Mouse (Mus musculus) layer of hippocampus, adult 9-10 months (tissue): ENCODE results near the gene Chsy1.

Experiments
- DNase-seq: peaks from one replicate; pipeline ENCODE4 v3.0.0; 2022; ENCODE audit warnings: low spot score

Gene Chsy1

DNA sequence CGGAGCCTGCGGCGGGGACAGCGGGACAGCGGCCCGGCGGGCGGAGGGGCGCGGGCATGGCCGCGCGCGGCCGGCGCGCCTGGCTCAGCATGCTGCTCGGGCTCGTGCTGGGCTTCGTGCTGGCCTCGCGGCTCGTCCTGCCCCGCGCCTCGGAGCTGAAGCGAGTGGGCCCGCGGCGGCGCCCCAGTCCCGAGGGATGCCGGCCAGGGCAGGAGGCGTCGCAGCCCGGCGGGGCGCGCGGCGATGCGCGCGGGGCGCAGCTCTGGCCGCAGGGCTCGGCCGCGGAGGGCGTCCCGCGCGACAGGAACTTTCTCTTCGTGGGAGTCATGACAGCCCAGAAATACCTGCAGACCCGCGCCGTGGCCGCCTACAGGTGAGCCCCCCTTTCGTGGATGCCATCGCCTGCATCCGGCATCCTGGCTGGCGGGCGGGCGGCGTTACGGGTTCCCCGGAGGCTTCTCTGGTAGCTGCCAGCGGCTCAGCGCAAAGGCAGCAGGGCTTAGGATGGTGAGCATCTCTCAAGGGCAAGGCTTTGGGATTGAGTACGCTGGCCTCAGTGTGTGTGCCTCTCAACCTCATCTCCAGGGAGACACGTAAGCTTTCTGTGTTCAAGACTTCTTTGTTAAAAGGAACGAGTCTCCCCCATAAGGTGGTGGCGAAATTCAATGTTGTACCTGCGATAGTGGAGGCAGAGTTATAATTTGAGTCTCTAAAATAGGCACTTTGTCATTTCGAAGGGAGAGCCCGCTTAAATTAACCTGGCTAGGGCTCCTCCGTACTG lies 730 bp downstream of the Chsy1 start:
- DNase-seq, result no peak

DNA sequence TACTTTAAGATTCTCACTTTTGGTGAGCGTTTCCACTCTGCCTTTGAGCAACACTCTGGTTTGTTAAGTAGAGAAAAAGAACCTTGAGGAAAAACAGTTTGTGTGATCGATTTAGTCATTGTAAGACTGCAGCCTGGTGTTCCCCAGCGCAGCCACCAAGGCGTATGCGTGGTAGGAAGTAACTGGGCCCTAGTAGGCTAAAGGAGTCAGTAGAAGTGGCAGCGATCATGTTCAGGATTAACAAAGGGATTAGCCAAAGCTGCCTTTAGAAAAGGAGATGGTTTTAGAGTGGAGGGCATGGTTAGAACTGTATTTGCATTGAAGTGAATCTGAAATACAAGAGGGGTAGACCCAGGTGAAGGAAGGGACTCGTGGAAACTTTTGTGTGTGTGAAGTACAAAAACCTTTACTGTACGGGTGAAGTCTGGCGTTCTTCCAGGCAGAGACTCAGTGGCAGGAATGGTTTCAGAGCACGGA lies 1.4 kb downstream of the Chsy1 start:
- DNase-seq, result no peak

DNA sequence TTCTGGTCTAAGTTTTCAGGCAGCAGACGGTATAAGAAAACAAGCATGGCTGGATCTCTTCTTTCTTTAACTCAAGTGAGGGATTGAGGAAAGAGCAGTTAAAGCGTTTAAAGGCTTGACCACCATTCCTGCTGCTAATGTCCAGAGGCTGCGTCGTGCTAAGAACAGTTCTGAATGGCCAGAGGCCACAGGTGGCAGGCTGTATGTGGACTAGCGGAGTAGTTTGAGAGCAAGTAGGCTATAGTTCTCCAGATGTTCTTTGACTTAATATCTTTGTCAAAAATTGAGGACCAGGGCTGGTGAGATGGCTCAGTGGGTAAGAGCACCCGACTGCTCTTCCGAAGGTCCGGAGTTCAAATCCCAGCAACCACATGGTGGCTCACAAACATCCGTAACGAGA lies 1.9 kb downstream of the Chsy1 start:
- DNase-seq, result no peak

GRCm38 (mm10) chr7:66113561-66113960 lies 4.2 kb downstream of the Chsy1 start:
- DNase-seq, result no peak

DNA sequence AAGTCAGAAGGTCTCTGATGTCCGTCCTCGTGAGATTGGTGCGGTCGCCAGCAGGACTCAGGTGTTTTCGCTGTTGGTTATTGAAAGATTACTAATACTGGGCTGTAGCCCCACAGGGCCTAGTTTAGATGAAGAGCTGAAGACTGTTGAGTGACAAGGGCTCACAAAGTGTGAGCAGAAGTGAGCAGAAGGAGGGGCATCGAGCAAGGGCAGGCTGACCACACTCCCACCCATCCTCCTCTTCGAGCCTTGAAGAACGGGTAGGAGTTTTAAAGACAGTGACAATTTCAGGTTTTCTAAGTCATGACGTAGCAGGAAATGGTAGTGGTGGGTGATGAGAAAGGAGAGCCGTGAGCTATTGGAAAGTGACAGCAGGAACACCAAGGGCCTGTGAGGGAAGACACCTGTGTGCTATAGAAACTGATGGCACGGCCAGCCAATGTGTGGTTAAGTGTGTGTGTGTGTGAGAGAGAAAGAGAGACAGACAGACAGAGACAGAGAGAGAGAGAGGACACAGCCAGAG lies 6.6 kb downstream of the Chsy1 start:
- DNase-seq, result no peak

DNA sequence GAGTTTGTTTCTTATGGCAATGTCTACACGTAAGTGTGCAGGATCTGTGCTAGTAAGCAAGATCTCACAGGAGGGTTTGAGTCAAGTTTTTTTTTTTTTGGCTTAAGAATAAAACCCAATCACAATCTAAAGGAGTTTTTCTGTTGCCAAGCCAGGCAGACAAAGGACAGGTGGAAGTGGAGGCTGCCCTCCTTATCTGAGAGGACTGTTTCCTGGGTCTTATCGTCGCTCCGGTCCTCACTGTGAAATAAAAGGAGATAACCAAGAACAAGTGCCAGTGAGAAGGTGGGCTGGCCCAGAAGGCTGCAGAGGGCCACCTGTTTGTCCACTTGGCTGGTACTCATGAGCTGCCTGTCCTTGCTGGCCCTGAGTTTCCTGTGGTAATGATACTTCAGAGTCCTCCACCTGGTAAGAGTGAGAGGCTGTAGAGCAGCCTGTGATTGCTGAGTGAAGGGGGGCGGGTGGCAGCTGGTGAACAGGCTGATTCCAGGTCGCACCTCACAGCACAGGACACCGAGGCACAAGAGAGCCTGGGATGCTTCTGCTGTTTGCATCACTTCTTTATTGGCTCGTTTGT lies 7.7 kb downstream of the Chsy1 start:
- DNase-seq, result no peak

DNA sequence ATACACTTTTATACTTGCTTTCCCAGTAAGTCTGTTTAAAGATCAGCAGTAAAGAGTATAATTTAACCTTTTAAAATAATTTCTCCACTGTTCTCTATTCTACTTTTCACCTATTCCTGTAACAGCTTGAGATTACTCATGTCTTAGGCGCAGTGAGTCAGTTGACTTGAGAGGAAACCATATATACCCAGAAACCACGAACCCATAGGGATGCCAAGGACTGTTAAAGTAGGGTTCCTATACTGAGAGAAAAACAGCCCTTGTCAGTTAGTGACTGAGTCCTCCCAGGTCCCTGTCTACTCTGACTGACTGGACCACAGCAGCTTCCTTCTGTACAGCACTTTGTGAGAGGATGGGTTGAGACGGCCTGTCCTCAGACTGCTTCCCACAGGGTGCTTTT lies 8.7 kb downstream of the Chsy1 start:
- no peak for DNase-seq

DNA sequence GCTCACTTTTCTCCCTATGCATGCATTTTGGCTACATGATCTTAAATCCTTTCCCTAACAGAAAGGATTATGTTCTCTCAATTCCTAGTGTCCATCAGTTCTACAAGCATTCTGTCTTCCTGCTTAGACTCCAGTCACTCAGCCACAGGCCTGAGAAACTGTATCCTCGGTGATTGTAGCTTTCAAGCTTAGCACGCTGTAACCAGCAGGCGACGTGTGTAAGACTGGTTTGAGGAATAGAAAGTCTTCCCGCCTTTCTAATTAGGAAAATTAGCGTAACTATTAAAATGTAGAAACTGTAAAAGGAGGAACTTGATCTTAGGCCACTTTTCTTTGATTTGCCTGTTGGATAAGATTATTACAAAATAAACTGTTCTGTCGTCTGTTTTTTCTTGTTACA lies 9.5 kb downstream of the Chsy1 start:
- DNase-seq, result no peak

GRCm38 (mm10) chr7:66120139-66120538 lies 10.8 kb downstream of the Chsy1 start:
- no peak for DNase-seq

GRCm38 (mm10) chr7:66120702-66121396 lies 11.5 kb downstream of the Chsy1 start:
- no peak for DNase-seq

GRCm38 (mm10) chr7:66124551-66124968 lies 15.2 kb downstream of the Chsy1 start:
- DNase-seq, result no peak

- DNase-seq, result no peak
Observed at GRCm38 (mm10) chr7:66125368-66125767, 16.1 kb downstream of the Chsy1 start.

DNA sequence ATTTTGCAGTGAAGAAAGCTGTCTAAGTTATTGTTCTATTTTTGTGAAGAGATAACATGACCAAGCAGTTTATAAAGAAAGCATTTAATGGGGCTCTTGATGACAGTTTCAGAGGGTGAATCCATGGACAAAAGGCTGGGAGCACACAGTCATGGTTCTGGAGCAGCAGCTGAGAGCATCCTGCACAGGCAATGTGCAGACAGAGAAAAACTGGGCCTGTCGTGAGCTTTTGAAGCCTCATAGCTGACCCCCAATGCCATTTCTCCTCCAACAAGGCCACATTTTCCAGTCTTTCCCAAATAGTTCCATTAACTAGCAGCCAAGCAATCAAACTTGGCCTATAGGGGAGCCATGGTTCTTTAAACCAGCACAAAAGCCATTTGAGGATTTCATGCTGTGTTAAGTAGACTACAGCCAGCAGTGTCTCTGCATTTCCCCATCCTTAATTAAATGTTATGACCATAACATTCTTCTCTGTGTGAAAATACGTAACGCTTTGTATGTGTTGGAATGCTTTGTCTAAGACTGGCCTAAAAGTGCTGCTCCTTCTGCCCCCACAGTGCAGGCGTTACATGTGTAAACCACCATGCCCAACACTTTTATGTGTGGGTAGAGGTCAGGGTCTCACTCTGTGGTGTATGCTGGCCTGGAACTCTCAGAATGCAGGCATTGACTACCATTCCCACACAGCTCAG lies 18.8 kb downstream of the Chsy1 start:
- no peak for DNase-seq

DNA sequence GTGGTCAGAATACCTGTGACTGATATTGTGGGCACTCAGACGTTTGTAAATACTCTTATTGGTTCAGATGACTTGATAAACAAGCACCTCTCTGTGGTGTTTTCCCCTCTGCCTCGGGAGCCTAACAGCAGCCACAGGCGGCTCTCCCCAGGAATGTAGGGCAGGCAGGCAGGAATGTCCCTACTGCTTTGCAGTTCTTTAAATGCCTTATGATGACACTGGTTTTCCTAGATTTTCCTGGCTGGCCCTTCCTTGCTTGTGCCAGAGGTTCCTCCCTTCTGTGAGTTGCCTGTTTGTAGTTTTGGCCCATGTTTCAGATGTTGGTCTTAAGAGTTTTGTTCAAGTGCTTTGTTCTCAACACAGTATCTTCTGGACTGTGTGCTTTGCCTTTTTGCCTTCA lies 19.5 kb downstream of the Chsy1 start:
- no peak for DNase-seq

DNA sequence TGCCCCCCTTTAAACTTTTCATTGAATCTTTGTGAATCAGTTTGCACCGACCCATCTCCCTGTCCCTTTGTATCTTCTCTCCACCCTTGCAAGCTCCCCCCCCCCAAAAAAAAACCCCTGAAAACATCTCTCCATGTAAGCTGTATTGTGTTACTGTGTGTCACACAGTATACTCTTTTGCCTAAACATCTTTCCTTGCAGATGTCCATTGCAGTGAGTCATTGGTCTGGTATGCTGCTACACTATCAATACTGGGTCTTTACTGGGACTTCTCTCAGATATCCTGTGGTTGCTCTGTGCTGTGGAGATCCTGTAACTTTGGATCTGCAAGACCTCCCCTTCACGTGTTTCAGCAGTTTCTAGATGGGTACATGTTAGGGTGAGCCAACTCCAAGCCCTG lies 21.0 kb downstream of the Chsy1 start:
- DNase-seq, result no peak

- DNase-seq, result no peak
Observed at GRCm38 (mm10) chr7:66131776-66132421, 22.6 kb downstream of the Chsy1 start.

- no peak for DNase-seq
Observed at GRCm38 (mm10) chr7:66134154-66134553, 24.8 kb downstream of the Chsy1 start.

DNA sequence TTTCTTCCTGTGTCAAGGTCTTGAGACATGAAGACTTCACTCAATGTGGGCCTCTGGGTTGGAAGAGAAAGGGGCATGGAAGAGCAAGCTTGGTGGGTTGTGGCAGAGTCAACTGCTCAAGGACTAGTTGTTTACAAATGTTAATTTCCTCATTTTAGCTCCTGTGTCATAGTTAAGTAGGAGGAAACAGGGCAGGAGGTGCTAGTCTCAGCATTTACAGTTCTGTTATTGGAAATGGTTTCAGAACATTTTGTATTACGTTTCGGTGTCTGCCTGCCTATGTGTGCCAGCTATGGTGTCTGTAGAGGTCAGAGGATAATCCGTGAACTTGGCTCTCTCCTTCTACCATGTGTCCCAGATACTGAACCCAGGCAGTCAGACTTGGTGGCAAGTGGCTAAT lies 26.3 kb downstream of the Chsy1 start:
- no peak for DNase-seq

DNA sequence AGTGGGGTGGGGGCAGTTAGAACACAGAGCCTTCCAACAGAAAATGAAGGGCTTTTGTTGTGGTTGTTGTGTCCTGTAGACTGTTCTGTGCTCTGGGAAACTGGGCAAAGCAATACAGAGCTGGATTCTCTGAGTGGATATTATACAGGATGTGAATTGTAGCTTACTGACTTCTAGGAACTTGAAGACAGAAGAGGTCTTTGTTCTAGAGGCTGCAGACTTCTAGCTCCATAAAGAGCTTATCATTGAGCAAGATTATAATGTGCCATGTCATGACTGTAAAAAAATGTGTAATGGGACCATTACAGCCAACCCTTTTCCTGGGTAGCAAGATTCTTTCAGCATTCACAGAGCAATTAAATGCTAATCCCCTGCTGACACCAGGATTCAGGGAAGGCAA lies 26.9 kb downstream of the Chsy1 start:
- no peak for DNase-seq

GRCm38 (mm10) chr7:66137309-66137708 lies 28.0 kb downstream of the Chsy1 start:
- DNase-seq, result no peak

- DNase-seq, result no peak
Observed at GRCm38 (mm10) chr7:66138301-66138700, 29.0 kb downstream of the Chsy1 start.

GRCm38 (mm10) chr7:66138878-66139277 lies 29.6 kb downstream of the Chsy1 start:
- no peak for DNase-seq
